In the genomic region with DNA sequence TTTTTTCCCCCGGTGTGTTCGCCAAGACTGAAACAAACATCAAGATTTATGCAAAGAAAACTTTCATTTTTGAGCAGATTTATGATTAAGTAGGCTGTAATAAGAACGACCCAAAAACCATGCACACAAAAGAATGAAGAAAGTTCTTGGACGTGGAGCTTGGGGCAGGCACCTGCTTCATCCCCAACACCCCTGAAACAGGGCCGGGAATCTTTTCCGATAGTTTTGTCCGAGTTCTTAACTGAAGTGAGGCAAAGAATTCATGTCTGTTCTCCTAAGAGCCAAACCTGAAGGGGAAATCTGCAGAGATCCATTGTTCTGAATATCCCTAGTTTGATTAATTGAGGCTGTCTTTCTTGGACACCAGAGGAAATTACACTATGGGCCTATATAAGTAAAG, we compare ENCODE assay signal across 7 mouse cellular contexts. TPM values are rescaled to one million over a fixed set of nuclear protein-coding genes. Genes with fewer than 3 reads are reported as not detected.
DNase-seq lines count a peak whose midpoint lies in the region; ATAC-seq and TF ChIP-seq lines count a peak whose summit lies in the region.

No protein-coding gene starts in this region.

- 59% methylated on average over 7 of the region's 7 CpGs for WGBS in lung, embryonic 15.5 days
- 64% methylated on average over 7 of the region's 7 CpGs for WGBS in forebrain, embryonic 13.5 days
- WGBS in limb, embryonic 14.5 days, result 77% methylated on average over 7 of the region's 7 CpGs
- WGBS in stomach, embryonic 15.5 days, result 67% methylated on average over 7 of the region's 7 CpGs

- 0 out of 2 replicates have a peak overlapping the region, but pooled peaks have one; percentile 71 for H3K9ac ChIP-seq in lung, embryonic 15.5 days
- peak overlapping the region; percentile 86 for H3K9ac ChIP-seq in forebrain, embryonic 13.5 days
- peak overlapping the region; percentile 79; the same call in 1 of the 2 replicates for H3K9ac ChIP-seq in limb, embryonic 14.5 days (ENCODE audit: low read depth, low read length, severe bottlenecking)
- H3K9ac ChIP-seq in stomach, embryonic 15.5 days, result no peak overlapping the region

- ATAC-seq in lung, embryonic 15.5 days (ENCODE audit: borderline replicate concordance, extremely low read depth, low FRiP score, low TSS enrichment), result no peak
- no peak for ATAC-seq in forebrain, embryonic 13.5 days
- no peak for ATAC-seq in limb, embryonic 14.5 days (ENCODE audit: low FRiP score, low read depth)
- ATAC-seq in stomach, embryonic 15.5 days (ENCODE audit: insufficient read depth, low FRiP score, low read depth), result no peak
- no peak for ATAC-seq in CD4-positive, CD25-positive, alpha-beta regulatory T cell, adult 4 months

- no peaks in the 10 kb centered on the region for H3K27me3 ChIP-seq in lung, embryonic 15.5 days
- H3K27me3 ChIP-seq in forebrain, embryonic 13.5 days, result no peaks in the 10 kb centered on the region
- no peaks in the 10 kb centered on the region for H3K27me3 ChIP-seq in limb, embryonic 14.5 days (ENCODE audit: control insufficient read depth, insufficient read depth, low read length)
- no peaks in the 10 kb centered on the region for H3K27me3 ChIP-seq in stomach, embryonic 15.5 days (replicated peaks)

- no peaks in the 10 kb centered on the region for H3K9me3 ChIP-seq in lung, embryonic 15.5 days
- H3K9me3 ChIP-seq in forebrain, embryonic 13.5 days (replicated peaks), result no peaks in the 10 kb centered on the region
- H3K9me3 ChIP-seq in limb, embryonic 14.5 days (ENCODE audit: control insufficient read depth, low read length), result no peaks in the 10 kb centered on the region
- no peaks in the 10 kb centered on the region for H3K9me3 ChIP-seq in stomach, embryonic 15.5 days

- peaks cover 10% of the 10 kb centered on the region; the same call in 1 of the 2 replicates for H3K4me1 ChIP-seq in lung, embryonic 15.5 days
- peaks cover 23% of the 10 kb centered on the region for H3K4me1 ChIP-seq in forebrain, embryonic 13.5 days
- H3K4me1 ChIP-seq in limb, embryonic 14.5 days (ENCODE audit: control insufficient read depth, insufficient read depth, low read length), result peaks cover 7% of the 10 kb centered on the region; the same call in 1 of the 2 replicates
- H3K4me1 ChIP-seq in stomach, embryonic 15.5 days, result no peaks in the 10 kb centered on the region

- H3K4me3 ChIP-seq in lung, embryonic 15.5 days, result peak overlapping the region; percentile 84
- peak overlapping the region; percentile 71 for H3K4me3 ChIP-seq in forebrain, embryonic 13.5 days
- peak overlapping the region; percentile 77 for H3K4me3 ChIP-seq in limb, embryonic 14.5 days (replicated peaks; ENCODE audit: low read length)
- H3K4me3 ChIP-seq in stomach, embryonic 15.5 days (replicated peaks), result peak overlapping the region; percentile 87; the same call in 1 of the 2 replicates

- DNase-seq in lung, postnatal 14 days, result no peak
- DNase-seq in limb, embryonic 14.5 days (ENCODE audit: low spot score), result no peak
- DNase-seq in layer of hippocampus, postnatal 14 days (ENCODE audit: low spot score in 2 of 2), result no peak

- TF ChIP-seq POLR2A in limb, embryonic 14.5 days (IDR thresholded peaks at IDR 0.05; ENCODE audit: borderline replicate concordance, extremely low read depth, insufficient read depth, insufficient read length), result no peak

- H3K27ac ChIP-seq in lung, embryonic 15.5 days, result peak overlapping the region; percentile 94; the same call in 1 of the 2 replicates
- H3K27ac ChIP-seq in forebrain, embryonic 13.5 days, result no peak overlapping the region
- no peak overlapping the region for H3K27ac ChIP-seq in limb, embryonic 14.5 days (replicated peaks; ENCODE audit: low read depth, low read length)
- H3K27ac ChIP-seq in stomach, embryonic 15.5 days, result no peak overlapping the region

- peak overlapping the region; percentile 72 for H3K4me2 ChIP-seq in lung, embryonic 15.5 days
- H3K4me2 ChIP-seq in forebrain, embryonic 13.5 days, result peak overlapping the region; percentile 73
- peak overlapping the region; percentile 61 for H3K4me2 ChIP-seq in limb, embryonic 14.5 days (replicated peaks; ENCODE audit: low read depth, low read length, severe bottlenecking)
- H3K4me2 ChIP-seq in stomach, embryonic 15.5 days, result peak overlapping the region; percentile 75

- H3K36me3 ChIP-seq in lung, embryonic 15.5 days, result no peaks in the 10 kb centered on the region
- peaks cover 9% of the 10 kb centered on the region; the same call in 1 of the 2 replicates for H3K36me3 ChIP-seq in forebrain, embryonic 13.5 days (ENCODE audit: poor library complexity, severe bottlenecking)
- no peaks in the 10 kb centered on the region for H3K36me3 ChIP-seq in limb, embryonic 14.5 days (ENCODE audit: control insufficient read depth, insufficient read depth, low read length)
- H3K36me3 ChIP-seq in stomach, embryonic 15.5 days, result no peaks in the 10 kb centered on the region

RNA-seq across cellular contexts. Expression of gene Dcp1b, which starts 1.1 kb away (rescaled TPM):
- polyA plus RNA-seq in lung, embryonic 15.5 days (2015; fragmentation: Nextera tagmentation; extraction: Ambion mirVana), result 6.0 and 7.6 TPM in 2 replicates
- 12.7 and 13.1 TPM in 2 replicates for polyA plus RNA-seq in forebrain, embryonic 13.5 days (2015; fragmentation: Nextera tagmentation; extraction: Ambion mirVana)
- 22.3 and 26.9 TPM in 2 replicates for polyA plus RNA-seq in limb, embryonic 14.5 days (2012; rRNA removed)
- polyA plus RNA-seq in limb, embryonic 14.5 days (2014; fragmentation: Nextera tagmentation; extraction: Ambion mirVana), result 8.9 and 9.0 TPM in 2 replicates
- 7.4 and 7.6 TPM in 2 replicates for polyA plus RNA-seq in stomach, embryonic 15.5 days (2015; fragmentation: Nextera tagmentation; extraction: Ambion mirVana)
- 10 to 100 TPM; 15.1 to 19.9 TPM for polyA plus RNA-seq in CD4-positive, CD25-positive, alpha-beta regulatory T cell, adult 4 months (2017; shearing (Covaris generic))
- total RNA-seq in layer of hippocampus, postnatal 14 days (2021), result 10 to 100 TPM; 16.0 to 17.3 TPM

RNA-seq across cellular contexts. Expression of gene Cacna1c, which starts 20.1 kb away (rescaled TPM):
- polyA plus RNA-seq in lung, embryonic 15.5 days (2015; fragmentation: Nextera tagmentation; extraction: Ambion mirVana), result 8.1 and 8.4 TPM in 2 replicates
- 3.6 and 4.2 TPM in 2 replicates for polyA plus RNA-seq in forebrain, embryonic 13.5 days (2015; fragmentation: Nextera tagmentation; extraction: Ambion mirVana)
- 29.0 and 33.6 TPM in 2 replicates for polyA plus RNA-seq in limb, embryonic 14.5 days (2012; rRNA removed)
- polyA plus RNA-seq in limb, embryonic 14.5 days (2014; fragmentation: Nextera tagmentation; extraction: Ambion mirVana), result 8.9 and 11.7 TPM in 2 replicates
- polyA plus RNA-seq in stomach, embryonic 15.5 days (2015; fragmentation: Nextera tagmentation; extraction: Ambion mirVana), result 4.0 and 5.2 TPM in 2 replicates
- polyA plus RNA-seq in CD4-positive, CD25-positive, alpha-beta regulatory T cell, adult 4 months (2017; shearing (Covaris generic)), result 1 to 10 TPM in 1 of 2 experiments, under 1 TPM in 1; 0.49 to 1.4 TPM
- total RNA-seq in layer of hippocampus, postnatal 14 days (2021), result 10 to 100 TPM; 79.1 to 85.4 TPM
